Mouse (Mus musculus) olfactory bulb, adult 2 months (tissue): ENCODE results near the gene Gm7879.

Experiments used
- CTCF ChIP-seq: fragments of 200-500 bp; IDR thresholded peaks from 2 replicates; pipeline ENCODE4 v1.5.1; 2012; ENCODE audit warnings: low read depth, mild to moderate bottlenecking, low read length, moderate library complexity; ENCODE audit not compliant: insufficient read depth
- POLR2A ChIP-seq: fragments of 200-500 bp; IDR thresholded peaks from 2 replicates; pipeline ENCODE4 v1.6.1; 2012; ENCODE audit warnings: mild to moderate bottlenecking, low read depth, low read length, moderate library complexity; ENCODE audit not compliant: insufficient read depth

GRCm38 (mm10) chr5:43933269-43933668 lies 20.3 kb downstream of the Gm7879 start:
- TF ChIP-seq POLR2A (no peak), CTCF (no peak)
